Mouse (Mus musculus) retina, postnatal 7 days (tissue): ENCODE data around the gene Gm7534.
"Not testable (repeated sequence)": the region's sequence is repeated elsewhere in the genome, so short reads cannot be mapped to it uniquely, and the experiment has no call there.

ENCODE experiments used
- DNase-seq: peaks from one replicate; pipeline ENCODE4 v3.0.0-alpha.2; 2012; ENCODE audit warnings: low read depth, low spot score

Gm7534 gene

DNA sequence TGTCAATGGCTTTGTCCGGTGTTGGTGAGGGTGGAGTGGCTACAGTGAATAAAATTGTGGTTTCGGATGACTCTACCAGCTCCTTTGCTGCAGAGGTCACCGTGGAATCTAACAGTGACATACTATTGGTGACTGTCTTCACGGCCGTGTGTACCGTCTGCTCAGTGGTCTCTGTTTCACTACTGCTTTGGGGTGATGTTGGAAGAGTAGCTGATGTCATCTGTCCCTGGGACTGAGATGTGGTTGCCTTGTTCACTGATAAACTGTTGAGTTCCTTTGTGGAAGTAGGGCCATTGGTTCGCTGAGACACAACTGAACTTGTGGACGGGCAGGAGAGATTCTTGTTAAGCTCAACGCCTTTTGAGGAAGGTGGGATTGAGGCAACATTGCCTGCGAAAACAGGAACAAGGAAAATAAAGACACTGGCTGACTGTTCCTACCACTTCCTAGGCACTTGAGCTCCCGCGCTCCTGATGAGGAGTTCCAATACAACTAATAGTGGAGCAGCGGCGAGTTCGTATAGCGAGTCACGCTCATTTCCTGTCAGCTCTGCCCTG lies 614 bp upstream of the Gm7534 start:
- no peak for DNase-seq

DNA sequence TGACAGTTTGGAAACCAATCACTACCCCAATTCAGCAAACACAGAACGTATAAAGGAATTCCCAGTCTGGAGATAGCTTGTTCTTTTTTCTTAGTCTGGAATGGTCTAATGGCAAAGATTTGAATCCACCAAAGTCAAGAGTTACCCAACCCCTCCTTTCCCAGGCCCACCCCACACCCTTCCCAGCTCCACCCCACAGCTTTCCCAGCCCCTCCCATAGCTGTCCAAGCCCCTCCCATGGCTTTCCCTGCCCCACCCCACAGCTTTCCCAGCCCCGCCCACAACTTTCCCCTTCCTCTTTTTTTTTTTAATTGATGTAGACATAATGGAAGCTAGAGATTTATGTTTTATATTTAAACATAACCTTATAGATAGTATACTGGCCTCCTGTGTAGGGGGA lies 3.4 kb downstream of the Gm7534 start:
- DNase-seq: no peak

DNA sequence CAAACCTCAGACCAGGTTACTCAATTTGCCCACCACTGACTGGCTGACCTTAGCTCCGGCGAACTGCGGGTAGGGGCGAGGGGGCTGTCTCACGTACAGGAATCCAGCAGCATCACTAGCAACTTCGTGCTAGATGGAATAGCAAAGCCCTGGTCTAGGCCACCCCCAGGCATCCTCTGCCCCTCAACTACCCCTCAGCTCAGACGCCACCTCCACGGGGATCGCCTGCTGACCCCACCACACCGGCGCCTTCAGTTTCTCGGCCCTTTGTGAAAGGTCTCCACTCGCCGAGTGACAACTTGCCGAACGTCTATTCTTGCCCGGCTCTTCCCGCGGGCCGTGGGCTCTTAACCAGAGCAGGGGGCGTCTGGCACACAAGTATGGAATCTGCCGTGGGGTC lies 16.5 kb downstream of the Gm7534 start:
- DNase-seq: no peak

DNA sequence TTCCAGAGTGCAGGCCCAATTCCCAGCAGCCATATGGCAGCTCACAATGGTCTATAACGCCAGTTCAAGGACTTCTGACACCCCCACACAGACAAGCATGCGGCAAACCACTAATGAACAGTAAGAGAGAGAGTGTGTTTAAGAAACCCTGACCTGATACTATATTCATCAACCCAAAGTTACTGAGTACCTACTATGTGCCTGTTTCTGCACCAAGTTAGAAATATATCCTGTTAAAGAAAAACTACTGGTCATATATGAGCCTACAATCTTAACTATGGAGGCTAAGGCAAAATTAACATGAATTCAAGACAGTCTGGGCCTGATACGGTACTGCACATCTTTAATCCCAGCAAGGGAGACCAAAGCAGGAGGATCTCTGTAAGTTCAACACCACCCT lies 17.2 kb downstream of the Gm7534 start:
- no peak for DNase-seq

DNA sequence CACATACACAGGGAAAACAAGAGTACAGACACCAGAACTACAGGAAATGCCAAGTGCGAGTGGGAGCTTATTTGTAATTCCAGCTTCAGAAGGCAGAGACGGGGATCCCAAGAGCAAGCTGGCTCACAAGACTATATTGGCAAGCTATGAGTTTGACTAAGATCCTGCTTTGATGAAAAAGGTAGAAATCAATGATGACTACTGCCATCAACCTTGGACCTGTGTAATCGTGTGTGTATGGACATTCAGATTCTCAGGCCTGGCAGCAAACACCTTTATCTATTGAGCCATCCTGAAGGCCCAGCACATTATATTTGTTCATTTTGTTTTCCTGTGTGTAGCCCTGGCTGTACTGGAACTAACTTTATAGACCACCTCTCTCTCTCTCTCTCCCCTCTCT lies 19.1 kb downstream of the Gm7534 start:
- DNase-seq: no peak

DNA sequence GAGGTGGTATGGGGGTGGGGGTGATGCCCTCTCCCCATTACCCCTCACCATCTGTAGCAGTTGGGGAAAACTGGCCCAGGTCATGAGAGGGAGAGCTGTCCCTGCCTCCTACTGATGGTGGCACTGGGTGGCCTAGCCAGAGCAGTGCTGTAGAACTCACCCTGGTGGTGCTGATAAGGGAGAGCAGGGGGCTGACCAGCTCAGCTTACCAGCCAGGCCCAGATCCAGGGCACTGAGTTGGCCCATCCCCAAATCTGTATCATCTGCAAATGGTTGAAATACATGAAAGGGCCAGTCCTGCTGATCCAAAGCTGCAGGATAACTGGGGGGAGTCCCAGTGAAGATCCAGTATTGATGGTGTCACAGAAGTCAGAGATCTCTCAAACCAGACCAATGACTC lies 21.0 kb downstream of the Gm7534 start:
- no peak for DNase-seq

DNA sequence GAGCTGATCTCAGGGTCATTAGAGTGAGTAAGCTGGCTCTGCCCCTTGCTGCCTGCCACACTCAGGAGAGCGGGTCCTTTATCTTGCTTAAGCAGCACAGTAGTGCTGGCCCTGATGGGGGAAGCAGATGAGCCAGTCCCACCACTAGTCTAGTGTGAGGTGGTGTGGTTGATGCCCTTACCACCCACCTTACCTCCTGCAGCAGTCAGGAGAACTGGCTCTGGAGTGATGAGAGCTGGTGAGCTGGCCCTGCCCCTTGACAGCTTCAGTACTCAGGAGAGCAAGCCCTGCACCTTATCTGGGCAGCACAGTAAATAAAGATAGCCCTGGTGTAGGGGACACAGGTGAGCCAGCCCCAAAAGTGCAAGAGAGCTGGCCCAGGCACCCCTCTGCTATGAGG lies 21.7 kb downstream of the Gm7534 start:
- no peak for DNase-seq

DNA sequence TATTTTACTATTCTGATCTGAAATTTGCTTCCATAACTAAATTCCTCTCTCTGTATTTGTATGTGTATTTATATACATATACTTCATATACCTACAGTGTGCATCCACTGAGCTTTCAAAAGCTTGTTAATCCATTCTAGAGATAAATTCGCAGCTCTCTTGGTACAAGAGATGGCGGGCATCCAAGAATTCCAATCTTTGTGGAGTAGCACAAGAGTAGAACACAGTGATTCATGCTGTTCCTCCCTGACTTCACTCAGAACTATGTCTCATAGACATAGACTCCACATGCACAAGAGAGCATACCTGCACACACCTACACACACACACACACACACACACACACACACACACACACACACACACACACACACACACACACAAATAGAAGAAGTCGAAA lies 30.4 kb downstream of the Gm7534 start:
- DNase-seq: no peak

DNA sequence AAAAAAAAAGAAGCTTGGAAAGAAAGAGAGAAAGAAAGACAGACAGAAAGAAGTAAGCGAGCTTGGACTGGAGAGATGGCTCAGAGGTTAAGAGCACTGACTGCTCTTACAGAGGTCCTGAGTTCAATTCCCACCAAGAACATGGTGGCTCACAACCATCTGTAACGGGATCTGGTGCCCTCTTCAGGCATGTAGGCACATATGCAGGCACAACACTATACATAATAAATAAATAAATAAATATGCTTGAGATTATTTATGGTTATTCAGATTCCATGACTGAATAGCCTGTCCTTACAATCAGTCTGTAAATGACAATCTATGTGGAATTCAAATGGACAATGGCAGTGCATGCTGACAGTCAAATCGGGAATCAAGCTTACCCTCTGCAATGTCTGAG lies 35.9 kb downstream of the Gm7534 start:
- DNase-seq: no peak

DNA sequence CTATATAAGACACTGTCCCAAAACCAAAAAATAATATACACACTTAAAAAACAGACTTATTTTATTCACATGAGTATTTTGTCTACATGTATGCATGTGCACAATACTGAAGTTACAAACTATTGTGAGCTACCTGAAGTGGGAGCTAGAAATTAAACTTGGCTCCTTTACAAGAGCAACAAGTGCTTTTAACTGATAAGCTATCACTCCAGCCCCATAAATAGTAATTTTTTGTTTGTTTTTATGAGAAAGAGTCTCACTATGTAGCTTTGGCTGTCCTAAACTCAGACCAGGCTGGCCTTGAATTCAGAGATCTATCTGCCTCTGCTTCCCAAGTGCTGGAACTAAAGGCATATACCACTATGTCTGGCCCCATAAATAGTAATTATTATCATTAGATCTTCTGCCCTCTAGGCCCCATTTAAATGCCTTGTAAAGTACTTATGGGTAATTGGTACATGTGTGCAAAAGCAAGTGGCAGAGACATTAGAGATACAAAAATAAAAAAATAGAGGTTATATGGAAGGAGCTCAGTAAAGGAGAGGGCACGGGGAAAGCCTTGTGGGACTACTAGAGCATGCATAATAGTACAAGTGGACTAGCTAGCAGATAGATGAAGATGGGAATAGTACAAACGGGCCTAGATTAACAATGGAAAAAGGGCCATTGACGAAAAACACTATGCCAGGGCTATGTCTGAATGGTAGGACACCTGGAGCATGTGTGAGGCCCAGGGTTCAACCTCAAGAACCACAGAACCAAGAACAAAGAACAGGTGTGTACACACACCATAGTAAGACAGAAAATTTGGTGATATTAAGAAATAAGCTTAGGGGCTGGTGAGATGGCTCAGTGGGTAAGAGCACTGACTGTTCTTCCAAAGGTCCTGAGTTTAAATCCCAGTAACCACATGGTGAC lies 37.0 kb downstream of the Gm7534 start:
- no peak for DNase-seq

DNA sequence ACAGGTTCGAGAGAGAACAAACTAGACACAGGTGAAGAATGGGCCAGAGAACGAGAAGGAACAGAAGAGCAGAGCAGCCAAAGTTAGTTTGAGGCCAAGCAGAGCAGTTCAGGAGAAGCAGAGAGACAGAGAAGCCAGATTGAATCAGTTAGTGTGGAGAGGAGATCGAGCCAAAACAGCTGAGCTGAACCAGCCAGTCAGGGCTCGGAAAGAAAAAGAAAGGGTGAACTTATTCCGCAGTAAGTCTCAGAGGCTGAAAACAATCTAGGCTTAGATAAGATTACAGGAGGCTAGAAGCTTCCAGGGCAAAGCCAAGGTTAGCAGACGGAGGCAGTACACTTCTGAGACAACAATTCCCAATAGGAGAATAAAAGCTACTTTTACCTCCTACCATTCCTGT lies 37.8 kb downstream of the Gm7534 start:
- no peak for DNase-seq

DNA sequence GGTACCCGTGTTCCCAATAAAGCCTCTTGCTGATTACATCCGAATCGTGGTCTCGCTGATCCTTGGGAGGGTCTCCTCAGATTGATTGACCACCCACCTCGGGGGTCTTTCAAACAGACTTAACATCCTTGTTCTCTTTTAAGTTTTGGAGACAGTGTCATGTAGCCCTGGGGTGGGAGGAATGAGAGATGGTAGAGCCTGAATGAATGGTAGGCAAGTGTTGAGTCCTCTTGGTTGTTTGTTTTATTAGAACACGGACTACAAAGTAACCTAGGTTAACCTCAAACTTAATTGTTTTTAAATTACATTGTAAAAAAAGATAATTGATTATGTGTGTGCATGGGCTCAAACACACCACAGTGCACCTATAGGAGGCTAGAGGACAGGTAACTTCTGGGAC lies 38.2 kb downstream of the Gm7534 start:
- no peak for DNase-seq

DNA sequence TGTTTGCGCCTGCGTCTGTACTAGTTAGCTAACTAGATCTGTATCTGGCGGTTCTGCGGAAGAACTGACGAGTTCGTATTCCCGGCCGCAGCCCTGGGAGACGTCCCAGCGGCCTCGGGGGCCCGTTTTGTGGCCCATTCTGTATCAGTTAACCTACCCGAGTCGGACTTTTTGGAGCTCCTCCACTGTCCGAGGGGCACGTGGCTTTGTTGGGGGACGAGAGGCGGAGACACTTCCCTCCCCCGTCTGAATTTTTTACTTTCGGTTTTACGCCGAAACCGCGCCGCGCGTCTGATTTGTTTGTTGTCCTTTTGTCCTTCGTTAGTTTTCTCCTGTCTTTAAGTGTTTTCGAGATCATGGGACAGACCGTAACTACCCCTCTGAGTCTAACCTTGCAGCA lies 42.7 kb downstream of the Gm7534 start:
- not testable (repeated sequence) for DNase-seq

DNA sequence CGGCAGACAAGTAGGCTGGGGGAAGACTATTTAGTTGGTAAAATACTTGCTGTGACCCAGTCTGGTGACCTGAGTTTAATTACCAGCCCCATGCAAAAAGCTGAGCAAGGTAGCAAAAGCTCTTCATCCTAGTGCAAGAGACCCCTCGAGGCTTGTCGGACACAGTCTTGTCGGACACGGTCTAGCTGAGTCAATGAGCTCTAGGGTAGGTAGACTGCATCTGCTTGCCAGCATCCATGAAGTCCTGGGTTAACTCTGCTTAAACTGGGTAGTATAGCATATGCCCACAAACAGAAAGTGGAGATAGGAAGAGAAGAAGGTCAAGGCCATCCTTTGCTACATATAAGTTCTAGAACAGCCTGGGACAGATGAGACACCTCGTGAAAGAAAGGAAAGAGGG lies 44.0 kb downstream of the Gm7534 start:
- no peak for DNase-seq

DNA sequence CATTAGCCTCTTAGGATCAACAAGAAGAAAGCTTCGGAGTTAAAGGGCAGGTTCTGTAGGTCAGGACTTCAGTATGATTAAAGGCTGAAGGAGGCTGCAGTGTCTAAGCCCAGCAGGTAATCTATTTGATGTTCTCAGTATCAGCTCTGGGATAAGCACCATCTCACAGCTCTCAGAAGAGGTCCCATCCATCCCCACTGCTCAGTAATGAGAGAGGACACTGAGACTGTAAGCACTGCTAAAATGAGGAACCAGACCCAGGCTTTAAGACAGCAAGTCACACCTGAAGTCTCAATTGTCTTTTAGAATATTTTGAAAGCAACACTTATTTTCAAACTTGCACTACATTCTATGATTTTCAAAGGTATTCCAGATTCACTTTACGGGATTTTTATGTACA lies 45.2 kb downstream of the Gm7534 start:
- DNase-seq: no peak

DNA sequence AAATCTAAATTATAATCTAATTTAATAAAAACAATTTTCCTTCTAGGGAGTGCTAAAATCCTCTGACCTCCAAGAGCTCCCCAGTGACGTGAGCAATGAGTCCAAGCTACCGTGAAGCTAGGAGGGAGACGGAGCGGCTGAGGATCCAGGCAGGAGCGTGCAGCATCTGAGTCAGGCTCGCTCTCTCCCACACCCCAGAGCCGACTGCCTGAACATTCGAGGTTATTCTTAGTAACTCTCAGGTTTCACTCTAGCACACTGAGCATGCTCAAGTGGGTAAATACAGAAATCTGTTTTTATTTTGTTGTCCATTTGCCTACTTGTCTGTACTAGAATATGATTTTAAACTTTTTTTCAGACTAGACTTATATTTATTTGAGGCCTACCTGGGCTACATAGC lies 46.1 kb downstream of the Gm7534 start:
- DNase-seq: no peak

DNA sequence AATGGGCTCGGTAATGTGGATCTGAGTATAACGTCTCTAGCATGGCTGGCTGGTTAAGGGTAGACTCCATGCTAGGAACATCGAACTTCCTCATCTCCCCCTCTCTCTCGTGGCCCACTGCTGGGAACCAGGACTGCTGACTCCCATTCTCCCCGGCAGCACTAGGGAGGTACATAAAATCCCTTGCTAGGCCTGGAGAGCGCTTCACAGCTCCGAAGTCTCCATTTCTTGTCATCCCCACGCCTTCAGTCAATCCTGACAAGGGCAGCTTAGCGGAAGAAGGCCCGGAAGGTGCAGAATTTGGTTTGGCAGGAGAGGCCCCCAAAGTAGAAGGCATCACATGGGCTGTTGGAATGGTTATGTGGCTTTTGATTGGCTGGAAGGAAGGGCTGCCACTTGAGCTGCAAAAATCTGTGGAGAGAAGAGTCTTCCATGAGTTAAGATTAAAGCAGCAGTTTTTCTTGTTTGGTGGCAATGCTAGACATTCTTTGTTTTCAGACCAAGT lies 46.8 kb downstream of the Gm7534 start:
- DNase-seq: no peak

DNA sequence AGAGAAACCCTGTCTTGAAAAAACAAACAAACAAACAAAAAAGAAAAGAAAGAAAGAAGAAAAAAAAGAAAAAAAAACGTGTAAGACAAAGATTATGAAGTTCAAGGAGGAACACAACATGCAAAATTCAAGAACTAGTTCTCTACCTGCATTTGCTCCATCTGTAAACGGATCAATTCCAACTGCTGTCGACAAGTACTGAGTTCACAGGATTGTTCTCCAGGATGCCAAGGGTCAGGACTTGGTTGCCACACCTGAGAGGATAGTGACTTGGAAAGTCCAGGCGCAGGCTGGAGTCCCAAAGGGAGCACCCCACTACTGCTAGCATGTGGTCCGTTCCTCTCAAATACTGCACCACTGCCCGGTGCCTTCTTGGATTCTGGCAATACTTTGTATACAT lies 47.3 kb downstream of the Gm7534 start:
- no peak for DNase-seq

DNA sequence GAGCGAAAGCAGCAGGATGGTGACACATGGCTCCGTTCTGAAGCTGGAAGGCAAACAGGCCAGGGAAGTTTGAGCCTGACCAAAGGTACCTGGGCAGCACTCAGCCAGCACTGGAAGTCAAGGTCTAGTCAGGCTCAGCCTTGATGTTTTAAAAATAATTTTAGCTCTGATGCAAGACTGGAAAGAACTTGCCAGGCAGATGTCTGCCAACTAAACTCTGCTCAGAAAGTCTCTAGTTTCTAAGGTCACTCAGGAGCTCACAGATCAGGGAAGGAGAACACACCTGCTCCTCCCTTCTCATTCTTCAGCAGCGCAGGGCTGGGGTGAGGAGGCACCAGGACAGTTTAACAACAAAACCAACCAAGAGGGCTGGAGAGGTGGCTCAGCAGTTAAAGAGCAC lies 48.5 kb downstream of the Gm7534 start:
- DNase-seq: no peak

DNA sequence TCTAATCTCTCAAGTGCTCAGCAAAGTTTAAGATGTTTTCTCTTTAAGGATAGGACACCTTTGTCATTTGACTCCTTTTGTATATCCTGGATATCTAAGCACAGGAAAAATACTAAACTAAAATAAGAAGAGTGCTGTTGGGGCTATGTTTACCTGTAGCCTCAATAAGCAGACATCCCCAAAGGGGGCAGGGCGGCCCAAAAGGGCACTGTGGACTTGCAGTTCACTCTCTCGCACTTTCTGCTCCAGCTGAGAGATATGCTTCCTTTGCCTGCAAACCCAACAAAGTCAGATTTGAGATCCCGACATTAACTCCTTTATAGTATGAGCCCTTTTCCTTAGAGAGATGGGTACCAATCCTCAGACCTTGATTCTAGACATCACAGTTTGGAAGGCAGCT lies 49.1 kb downstream of the Gm7534 start:
- DNase-seq: no peak

DNA sequence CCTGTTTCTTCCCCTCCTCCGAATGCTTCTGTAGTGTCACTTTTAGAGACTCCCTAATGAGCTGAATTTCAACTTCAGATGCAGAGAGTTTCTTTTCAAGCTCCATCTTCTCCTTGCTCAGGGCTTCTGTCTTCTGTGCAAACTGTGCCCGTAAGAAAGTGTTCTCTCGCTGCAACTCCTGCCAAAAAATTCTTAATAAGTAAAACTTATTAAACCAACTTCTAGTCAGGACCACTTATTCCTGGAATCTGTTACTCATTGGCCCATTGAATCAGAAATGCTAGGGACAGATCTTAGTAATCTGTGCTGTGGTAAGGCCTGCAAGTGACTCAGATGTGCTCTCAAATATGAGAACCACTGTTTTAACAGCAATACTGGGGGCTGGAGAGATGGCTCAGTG lies 50.7 kb downstream of the Gm7534 start:
- no peak for DNase-seq

DNA sequence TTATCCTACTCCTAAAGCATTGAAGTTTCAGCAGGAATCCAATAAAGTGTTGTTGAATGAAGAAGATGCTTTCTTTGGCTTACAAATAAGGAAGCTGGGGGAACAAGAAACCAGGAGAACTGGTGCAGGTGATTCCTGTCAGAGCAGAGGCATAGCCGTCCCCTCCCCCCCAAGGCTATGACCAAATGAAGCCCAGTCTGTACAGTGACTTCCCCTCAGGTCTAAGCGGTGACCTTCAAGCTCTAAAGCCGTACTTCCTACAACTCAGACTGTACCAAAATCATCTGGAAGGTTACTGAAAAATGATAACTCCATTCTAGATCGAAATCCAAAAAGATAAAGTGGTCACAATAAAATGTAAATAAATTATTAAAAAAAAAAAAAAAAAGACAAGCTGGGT lies 53.4 kb downstream of the Gm7534 start:
- no peak for DNase-seq

DNA sequence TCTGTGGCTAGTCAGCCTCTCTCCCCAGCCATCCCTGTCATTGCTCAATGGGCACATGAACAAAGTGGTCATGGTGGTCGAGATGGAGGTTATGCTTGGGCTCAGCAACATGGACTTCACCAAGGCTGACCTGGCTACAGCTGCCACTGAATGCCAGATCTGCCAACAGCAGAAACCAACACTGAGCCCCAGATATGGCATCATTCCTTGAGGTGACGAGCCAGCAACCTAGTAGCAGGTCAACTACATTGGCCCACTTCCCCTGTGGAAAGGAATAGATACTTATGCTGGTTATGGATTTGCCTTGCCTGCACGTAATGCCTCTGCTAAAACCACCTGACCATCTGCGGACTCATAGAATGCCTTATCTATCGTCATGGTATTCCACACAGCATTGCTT lies 58.5 kb downstream of the Gm7534 start:
- not testable (repeated sequence) for DNase-seq
